Mouse (Mus musculus) lung, postnatal 0 days (tissue): ENCODE measurements around the gene Megf6. TPM values are rescaled to one million over a fixed set of nuclear protein-coding genes. Genes with fewer than 3 reads are reported as not detected.

ENCODE experiments used
- ATAC-seq: fragments of 200-750 bp; cut with Nextera tagmentation; 2 replicates; pipeline ENCODE4 v1.8.0; 2017; ENCODE audit warnings: moderate library complexity
- DNase-seq: peaks from one replicate; pipeline ENCODE4 v3.0.0-alpha.2; 2016; ENCODE audit warnings: low spot score
- H3K27ac ChIP-seq: fragments of 300-500 bp; sonication (generic); 2 replicates; pipeline ENCODE4 v1.5.1; 2014; ENCODE audit warnings: antibody characterized with exemption, mild to moderate bottlenecking, low read length, mixed read lengths
- H3K27me3 ChIP-seq: fragments of 300-500 bp; sonication (generic); replicated peaks from 2 replicates; pipeline ENCODE4 v1.6.1; 2014; ENCODE audit warnings: low read length, mixed read lengths; ENCODE audit not compliant: insufficient read depth
- H3K36me3 ChIP-seq: fragments of 300-500 bp; sonication (generic); 2 replicates; pipeline ENCODE4 v1.6.1; 2014; ENCODE audit warnings: low read length, mixed read lengths; ENCODE audit not compliant: insufficient read depth
- H3K4me1 ChIP-seq: fragments of 300-500 bp; sonication (generic); 2 replicates; pipeline ENCODE4 v1.6.1; 2014; ENCODE audit warnings: antibody characterized with exemption, low read depth, low read length, mixed read lengths; ENCODE audit not compliant: insufficient read depth
- H3K4me2 ChIP-seq: fragments of 300-500 bp; sonication (generic); replicated peaks from 2 replicates; pipeline ENCODE4 v1.6.1; 2014; ENCODE audit warnings: low read depth, mild to moderate bottlenecking, low read length, moderate library complexity, mixed read lengths
- H3K4me3 ChIP-seq: fragments of 300-500 bp; sonication (generic); 2 replicates; pipeline ENCODE4 v1.5.1; 2014; ENCODE audit warnings: low read depth, low read length
- H3K9ac ChIP-seq: fragments of 300-500 bp; sonication (generic); replicated peaks from 2 replicates; pipeline ENCODE4 v1.6.1; 2014; ENCODE audit warnings: low read depth, mild to moderate bottlenecking
- H3K9me3 ChIP-seq: fragments of 300-500 bp; sonication (generic); 2 replicates; pipeline ENCODE4 v1.6.1; 2016; ENCODE audit warnings: low read length, mixed read lengths
- CTCF ChIP-seq: IDR thresholded peaks from 2 replicates; pipeline ENCODE4 v1.5.1; 2016; ENCODE audit warnings: antibody characterized with exemption, mild to moderate bottlenecking
- EP300 ChIP-seq: IDR thresholded peaks from 2 replicates; pipeline ENCODE4 v1.6.1; 2016; ENCODE audit warnings: antibody characterized with exemption, mild to moderate bottlenecking, control low read depth
- WGBS: fragments of 180-500 bp; shearing (Covaris S2); extraction: QIAGEN DNeasy Blood & Tissue Kit; methylation state at CpG from one replicate; pipeline ENCODE4 v1.1.7; 2014; 5-methylcytosine and 5-hydroxymethylcytosine counted together
- polyA plus RNA-seq: library from polyadenylated mRNA; unstranded; fragments of >200 nt; fragmentation: Nextera tagmentation; extraction: Ambion mirVana; gene quantifications from 2 replicates; pipeline ENCODE4 v1.2.1, GENCODE M21; 2015

Gene Megf6
- polyA plus RNA-seq, 1 experiment from 2014 or later: 25.5 TPM

GRCm38 (mm10) chr4:154211459-154211858 lies 40.9 kb downstream of the Megf6 start:
- Histone ChIP-seq H3K36me3 (no peaks in the 10 kb centered on the region), H3K27me3 (no peaks in the 10 kb centered on the region), H3K4me3 (no peak overlapping the region), H3K9me3 (no peaks in the 10 kb centered on the region), H3K4me1 (no peaks in the 10 kb centered on the region), H3K4me2 (no peak overlapping the region), H3K9ac (no peak overlapping the region), H3K27ac (no peak overlapping the region)
- 74% methylated on average over 13 of the region's 13 CpGs for WGBS
- no peak for ATAC-seq
- TF ChIP-seq CTCF (no peak), EP300 (no peak)
- no peak for DNase-seq

- Histone ChIP-seq H3K27me3 (no peaks in the 10 kb centered on the region), H3K27ac (no peak overlapping the region), H3K4me3 (no peak overlapping the region), H3K36me3 (no peaks in the 10 kb centered on the region), H3K4me2 (no peak overlapping the region), H3K9me3 (no peaks in the 10 kb centered on the region), H3K4me1 (no peaks in the 10 kb centered on the region), H3K9ac (no peak overlapping the region)
- TF ChIP-seq CTCF (no peak), EP300 (no peak)
- peak; percentile 64 for ATAC-seq
- WGBS: 38% methylated on average over 7 of the region's 7 CpGs
- DNase-seq: peak; percentile 62
Observed at GRCm38 (mm10) chr4:154213586-154213985, 43.1 kb downstream of the Megf6 start.

- H3K27ac ChIP-seq: no peak overlapping the region
- DNase-seq (no peak), ATAC-seq (no peak)
- WGBS: 8% methylated on average over 5 of the region's 5 CpGs
- H3K4me3 ChIP-seq: no peak overlapping the region
- no peaks in the 10 kb centered on the region for H3K9me3 ChIP-seq
- TF ChIP-seq CTCF (no peak), EP300 (no peak)
- H3K27me3 ChIP-seq: no peaks in the 10 kb centered on the region
- no peaks in the 10 kb centered on the region for H3K36me3 ChIP-seq
- H3K9ac ChIP-seq: no peak overlapping the region
- H3K4me2 ChIP-seq: no peak overlapping the region
- H3K4me1 ChIP-seq: no peaks in the 10 kb centered on the region
Observed at GRCm38 (mm10) chr4:154214075-154214474, 43.5 kb downstream of the Megf6 start.

GRCm38 (mm10) chr4:154217711-154218350 lies 47.3 kb downstream of the Megf6 start:
- ATAC-seq (no peak), DNase-seq (no peak)
- H3K4me3 ChIP-seq: no peak overlapping the region
- H3K27ac ChIP-seq: no peak overlapping the region
- no peak for TF ChIP-seq EP300
- no peak for TF ChIP-seq CTCF
- no peaks in the 10 kb centered on the region for H3K4me1 ChIP-seq
- 39% methylated on average over 7 of the region's 7 CpGs for WGBS
- H3K4me2 ChIP-seq: no peak overlapping the region
- no peaks in the 10 kb centered on the region for H3K36me3 ChIP-seq
- no peaks in the 10 kb centered on the region for H3K27me3 ChIP-seq
- H3K9me3 ChIP-seq: no peaks in the 10 kb centered on the region
- no peak overlapping the region for H3K9ac ChIP-seq

GRCm38 (mm10) chr4:154222773-154223172 lies 52.2 kb downstream of the Megf6 start:
- no peak for ATAC-seq
- Histone ChIP-seq H3K4me1 (no peaks in the 10 kb centered on the region), H3K27me3 (no peaks in the 10 kb centered on the region), H3K36me3 (no peaks in the 10 kb centered on the region), H3K4me3 (no peak overlapping the region), H3K9ac (no peak overlapping the region), H3K9me3 (no peaks in the 10 kb centered on the region), H3K27ac (no peak overlapping the region), H3K4me2 (no peak overlapping the region)
- WGBS: 43% methylated on average over 6 of the region's 6 CpGs
- no peak for TF ChIP-seq EP300
- no peak for TF ChIP-seq CTCF
- no peak for DNase-seq

- Histone ChIP-seq H3K4me3 (no peak overlapping the region), H3K9ac (no peak overlapping the region), H3K4me1 (no peaks in the 10 kb centered on the region), H3K4me2 (no peak overlapping the region), H3K9me3 (no peaks in the 10 kb centered on the region), H3K27ac (no peak overlapping the region), H3K36me3 (no peaks in the 10 kb centered on the region), H3K27me3 (no peaks in the 10 kb centered on the region)
- peak; percentile 34 for ATAC-seq
- WGBS: 25% methylated on average over 6 of the region's 6 CpGs
- TF ChIP-seq EP300 (no peak), CTCF (no peak)
- DNase-seq: peak; percentile 46
Observed at GRCm38 (mm10) chr4:154224267-154224969, 53.9 kb downstream of the Megf6 start.
